ENCODE assay signal across 23 mouse cellular contexts in the genomic region with DNA sequence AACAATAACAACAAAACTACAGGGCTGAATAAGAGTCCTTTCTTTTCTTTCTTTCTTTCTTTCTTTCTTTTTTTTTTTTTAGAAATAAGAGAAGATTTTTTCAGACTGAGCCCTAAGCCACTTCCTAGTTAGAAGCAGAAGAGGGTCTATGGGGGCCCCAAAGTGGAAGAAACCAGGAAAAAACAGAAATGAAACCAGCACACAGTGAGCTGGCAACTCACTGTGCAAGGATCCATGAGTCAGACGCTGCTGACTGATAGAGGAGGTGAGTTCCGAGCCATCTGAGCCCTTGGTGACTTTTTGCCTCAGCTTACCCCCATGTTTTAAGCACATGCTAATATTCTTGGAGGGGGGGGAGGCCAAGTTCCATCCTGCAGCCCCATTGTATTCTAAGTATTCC.
"Had no signal": no experiment of that assay in that cellular context is flagged by ENCODE, and none has a peak within 500 bp of the region (broad histone marks: within the 10 kb centered on the region; RNA-seq: fewer than 3 reads in every experiment).

No protein-coding gene starts in this region.

- H3K9ac ChIP-seq: liver, embryonic 14.5 days; liver, postnatal 0 days; lung, embryonic 14.5 days; midbrain, embryonic 13.5 days; neural tube, embryonic 15.5 days had no signal

- H3K27ac ChIP-seq: layer of hippocampus, adult 2 months; left cerebral cortex, adult 2 months; liver, embryonic 14.5 days; midbrain, embryonic 10.5 days; midbrain, embryonic 13.5 days; neural tube, embryonic 15.5 days; stomach, postnatal 0 days had no signal

- H3K9me3 ChIP-seq: midbrain, embryonic 10.5 days; midbrain, embryonic 13.5 days; neural tube, embryonic 15.5 days had no signal

- DNase-seq: kidney, adult 11 months; kidney, adult 8-10 months; kidney, postnatal 14 days; kidney, postnatal 4 days; layer of hippocampus, adult 9-11 months; liver, postnatal 0 days; lung, embryonic 14.5 days; right cerebral cortex, adult 18-20 months; right cerebral cortex, postnatal 14 days; right cerebral cortex, postnatal 4 days; thymus, adult 2 months; thymus, postnatal 25 days had no signal

- ATAC-seq: liver, postnatal 0 days; lung, postnatal 0 days; midbrain, embryonic 13.5 days; midbrain, embryonic 16.5 days had no signal

- H3K4me1 ChIP-seq: megakaryocyte, embryonic 14.5 days; midbrain, embryonic 10.5 days; midbrain, embryonic 13.5 days; neural tube, embryonic 15.5 days had no signal

- H3K4me2 ChIP-seq: lung, embryonic 14.5 days; midbrain, embryonic 13.5 days; neural tube, embryonic 15.5 days had no signal

- H3K36me3 ChIP-seq: midbrain, embryonic 10.5 days; midbrain, embryonic 13.5 days; neural tube, embryonic 15.5 days had no signal

- H3K4me3 ChIP-seq: layer of hippocampus, adult 2 months; left cerebral cortex, adult 2 months; megakaryocyte, embryonic 14.5 days; midbrain, embryonic 10.5 days; midbrain, embryonic 13.5 days; myocyte; neural tube, embryonic 15.5 days had no signal

- H3K27me3 ChIP-seq: megakaryocyte, embryonic 14.5 days; midbrain, embryonic 13.5 days; neural tube, embryonic 15.5 days had no signal
